Mouse (Mus musculus): ENCODE data around the gene Itpr2.

DNA sequence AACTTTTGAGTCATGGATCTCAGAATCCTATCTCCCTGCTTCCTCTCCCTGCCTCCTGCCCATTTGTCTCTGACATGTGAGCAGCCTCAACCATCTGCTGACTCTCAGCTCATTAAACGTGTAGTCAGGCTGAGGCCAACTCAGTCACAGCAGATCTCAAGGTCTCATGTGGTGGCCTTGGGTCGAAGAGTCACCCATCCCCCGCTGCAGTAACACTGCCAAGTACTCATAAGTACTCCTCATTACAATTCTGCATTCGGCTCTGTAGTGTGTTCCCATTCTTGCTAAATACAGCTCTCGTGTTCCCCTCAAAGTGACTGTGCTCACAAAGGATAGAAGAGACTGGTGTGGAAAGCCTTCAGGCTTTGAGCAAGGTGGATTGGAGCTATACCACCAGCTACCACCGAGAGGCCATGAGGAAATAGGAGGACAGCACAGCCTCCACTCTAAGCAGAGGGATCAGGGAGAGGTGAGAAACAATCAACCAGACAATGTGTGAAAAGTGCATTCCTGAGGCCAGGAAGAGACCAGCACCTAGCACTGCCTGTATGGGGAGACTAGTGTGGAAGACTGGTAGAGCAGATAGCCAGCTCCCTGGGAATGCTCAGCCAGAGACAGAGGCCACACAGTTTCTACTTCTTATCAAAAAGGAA is 170.9 kb downstream of the Itpr2 start:
- TF ChIP-seq POLR2A (IDR thresholded peaks at IDR 0.05; ENCODE audit: borderline replicate concordance, low read depth, low read length) (no peak), CTCF (IDR thresholded peaks at IDR 0.05; ENCODE audit: low read depth, low read length) (no peak)
